Mouse (Mus musculus) CH12.LX (cell line): ENCODE results near the gene Dnah11.

Experiments used
- ELF1 ChIP-seq: IDR thresholded peaks from 2 replicates; pipeline ENCODE4 v1.6.1; 2014; ENCODE audit warnings: low read depth, mild to moderate bottlenecking, inconsistent platforms, low read length, improper control_type of control experiment
- JUND ChIP-seq: conservative IDR thresholded peaks from 2 replicates; pipeline ENCODE4 v1.6.1; 2011; ENCODE audit warnings: low read depth, low read length, improper control_type of control experiment
- POLR2A ChIP-seq: IDR thresholded peaks from 2 replicates; pipeline ENCODE4 v1.6.1; 2011; ENCODE audit warnings: low read depth, mild to moderate bottlenecking, improper control_type of control experiment, low read length

- no peak for TF ChIP-seq ELF1
- TF ChIP-seq JUND, result no peak
- TF ChIP-seq POLR2A, result no peak
Measured at GRCm38 (mm10) chr12:117857884-117858283, 341.0 kb downstream of the Dnah11 start.
